Mouse (Mus musculus) intestine, postnatal 0 days (tissue): ENCODE data around the gene Naa80. TPM values are rescaled to one million over a fixed set of nuclear protein-coding genes. Genes with fewer than 3 reads are reported as not detected.

ENCODE experiments used
- ATAC-seq: fragments of 200-750 bp; cut with Nextera tagmentation; 2 replicates; pipeline ENCODE4 v1.8.0; 2017; ENCODE audit warnings: mild to moderate bottlenecking, moderate TSS enrichment, moderate library complexity
- H3K27ac ChIP-seq: fragments of 300-500 bp; sonication (generic); 2 replicates; pipeline ENCODE4 v1.5.1; 2014; ENCODE audit warnings: mild to moderate bottlenecking, low read depth, low read length, moderate library complexity
- H3K27me3 ChIP-seq: fragments of 300-500 bp; sonication (generic); replicated peaks from 2 replicates; pipeline ENCODE4 v1.6.1; 2014; ENCODE audit warnings: low read length, mixed read lengths; ENCODE audit not compliant: control insufficient read depth, insufficient read depth
- H3K36me3 ChIP-seq: fragments of 300-500 bp; sonication (generic); 2 replicates; pipeline ENCODE4 v1.6.1; 2014; ENCODE audit warnings: mild to moderate bottlenecking, moderate library complexity; ENCODE audit not compliant: control insufficient read depth, insufficient read depth
- H3K4me1 ChIP-seq: fragments of 300-500 bp; sonication (generic); replicated peaks from 2 replicates; pipeline ENCODE4 v1.6.1; 2014; ENCODE audit warnings: antibody characterized with exemption, low read length, mixed read lengths; ENCODE audit not compliant: control insufficient read depth, insufficient read depth
- H3K4me2 ChIP-seq: fragments of 300-500 bp; sonication (generic); replicated peaks from 2 replicates; pipeline ENCODE4 v1.6.1; 2014; ENCODE audit warnings: low read depth, mild to moderate bottlenecking, moderate library complexity
- H3K4me3 ChIP-seq: fragments of 300-500 bp; sonication (generic); 2 replicates; pipeline ENCODE4 v1.5.1; 2014; ENCODE audit warnings: low read depth, low read length
- H3K9ac ChIP-seq: fragments of 300-500 bp; sonication (generic); 2 replicates; pipeline ENCODE4 v1.6.1; 2014; ENCODE audit warnings: mild to moderate bottlenecking, low read depth, low read length
- H3K9me3 ChIP-seq: fragments of 300-500 bp; sonication (generic); 2 replicates; pipeline ENCODE4 v1.6.1; 2016; ENCODE audit warnings: mixed run types; ENCODE audit not compliant: control insufficient read depth
- CTCF ChIP-seq: sonication (generic); IDR thresholded peaks from 2 replicates; pipeline ENCODE4 v1.5.1; 2016; ENCODE audit warnings: low read depth, mild to moderate bottlenecking, control low read depth, antibody characterized with exemption, moderate library complexity
- WGBS: fragments of 180-500 bp; shearing (Covaris S2); extraction: QIAGEN DNeasy Blood & Tissue Kit; methylation state at CpG from one replicate; pipeline ENCODE4 v1.1.7; 2014; 5-methylcytosine and 5-hydroxymethylcytosine counted together
- polyA plus RNA-seq: library from polyadenylated mRNA; unstranded; fragments of >200 nt; fragmentation: Nextera tagmentation; extraction: Ambion mirVana; gene quantifications from 2 replicates; pipeline ENCODE4 v1.2.1, GENCODE M21; 2015

Naa80 gene
- polyA plus RNA-seq, 1 experiment from 2014 or later: 21.4 TPM

- Histone ChIP-seq H3K4me1 (peaks cover 27% of the 10 kb centered on the region), H3K9ac (no peak overlapping the region), H3K27ac (peak overlapping the region; percentile 52), H3K36me3 (peaks cover 35% of the 10 kb centered on the region), H3K27me3 (no peaks in the 10 kb centered on the region), H3K9me3 (no peaks in the 10 kb centered on the region), H3K4me2 (peak overlapping the region; percentile 4), H3K4me3 (no peak overlapping the region)
- no peak for TF ChIP-seq CTCF
- 57% methylated on average over 5 of the region's 5 CpGs for WGBS
- ATAC-seq: peak; percentile 50
These were observed 45.9 kb downstream of the Naa80 start for GRCm38 (mm10) chr9:107624539-107624938.

GRCm38 (mm10) chr9:107624951-107625350, 46.3 kb downstream of the Naa80 start:
- peaks cover 30% of the 10 kb centered on the region for H3K36me3 ChIP-seq
- 87% methylated on average over 3 of the region's 3 CpGs for WGBS
- TF ChIP-seq CTCF: no peak
- peaks cover 26% of the 10 kb centered on the region for H3K4me1 ChIP-seq
- H3K9me3 ChIP-seq: no peaks in the 10 kb centered on the region
- ATAC-seq: peak; percentile 11; the same call in 1 of the 2 replicates
- no peak overlapping the region for H3K9ac ChIP-seq
- peak overlapping the region; percentile 52; the same call in 1 of the 2 replicates for H3K27ac ChIP-seq
- H3K4me2 ChIP-seq: no peak overlapping the region
- H3K27me3 ChIP-seq: no peaks in the 10 kb centered on the region
- H3K4me3 ChIP-seq: no peak overlapping the region

GRCm38 (mm10) chr9:107625351-107626128, 46.9 kb downstream of the Naa80 start:
- ATAC-seq: no peak
- peaks cover 25% of the 10 kb centered on the region for H3K36me3 ChIP-seq
- no peaks in the 10 kb centered on the region for H3K27me3 ChIP-seq
- H3K9me3 ChIP-seq: no peaks in the 10 kb centered on the region
- peaks cover 27% of the 10 kb centered on the region for H3K4me1 ChIP-seq
- no peak overlapping the region for H3K4me2 ChIP-seq
- peak overlapping the region; percentile 21; the same call in 1 of the 2 replicates for H3K27ac ChIP-seq
- peak; percentile 63 for TF ChIP-seq CTCF
- H3K4me3 ChIP-seq: no peak overlapping the region
- 91% methylated on average over 12 of the region's 12 CpGs for WGBS
- H3K9ac ChIP-seq: no peak overlapping the region

GRCm38 (mm10) chr9:107626158-107626843, 47.6 kb downstream of the Naa80 start:
- 0 out of 2 replicates have a peak, but pooled peaks have one; percentile 1 for ATAC-seq
- Histone ChIP-seq H3K4me1 (peaks cover 27% of the 10 kb centered on the region), H3K9me3 (no peaks in the 10 kb centered on the region), H3K27ac (0 out of 2 replicates have a peak overlapping the region, but pooled peaks have one; percentile 54), H3K9ac (peak overlapping the region; percentile 34; the same call in 1 of the 2 replicates), H3K36me3 (peaks cover 23% of the 10 kb centered on the region), H3K4me2 (peak overlapping the region; percentile 41), H3K4me3 (no peak overlapping the region), H3K27me3 (no peaks in the 10 kb centered on the region)
- 53% methylated on average over 15 of the region's 15 CpGs for WGBS
- TF ChIP-seq CTCF: no peak

GRCm38 (mm10) chr9:107626844-107627277, 48.2 kb downstream of the Naa80 start:
- peak; percentile 96 for TF ChIP-seq CTCF
- ATAC-seq: peak; percentile 20; the same call in 1 of the 2 replicates
- Histone ChIP-seq H3K4me1 (peaks cover 27% of the 10 kb centered on the region), H3K4me3 (no peak overlapping the region), H3K4me2 (peak overlapping the region; percentile 41), H3K27me3 (no peaks in the 10 kb centered on the region), H3K36me3 (peaks cover 23% of the 10 kb centered on the region), H3K27ac (peak overlapping the region; percentile 54; the same call in 1 of the 2 replicates), H3K9ac (no peak overlapping the region; the same call in 1 of the 2 replicates), H3K9me3 (no peaks in the 10 kb centered on the region)
- WGBS: 27% methylated on average over 2 of the region's 2 CpGs
